Mouse (Mus musculus) layer of hippocampus, adult 11-12 months (tissue): ENCODE data around the gene Lgsn.

Experiments
- DNase-seq: peaks from one replicate; pipeline ENCODE4 v3.0.0; 2022; ENCODE audit warnings: low spot score

The Lgsn gene

DNA sequence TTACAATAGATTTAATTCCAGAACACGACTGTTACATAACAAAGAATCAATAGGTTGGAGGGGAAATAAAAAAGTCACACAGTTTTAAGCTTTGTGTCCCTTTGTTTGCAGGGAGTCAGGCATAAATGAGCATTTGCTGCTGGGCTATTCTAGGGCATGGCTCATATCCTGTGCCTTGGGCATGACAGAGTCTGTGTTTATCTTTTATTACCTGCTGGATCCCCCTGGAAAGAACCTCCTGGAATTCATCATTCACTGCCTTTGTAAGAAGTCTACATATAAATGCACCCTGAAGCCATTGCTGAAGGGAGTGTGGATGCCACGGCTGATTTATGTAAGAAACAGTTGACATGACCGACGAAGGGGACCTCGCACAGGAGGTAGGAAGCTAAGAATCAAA lies at the start of gene Lgsn:
Lgsn (plus strand) TSS at position 301 of the 400 bp plus-strand sequence.
- no peak for DNase-seq

DNA sequence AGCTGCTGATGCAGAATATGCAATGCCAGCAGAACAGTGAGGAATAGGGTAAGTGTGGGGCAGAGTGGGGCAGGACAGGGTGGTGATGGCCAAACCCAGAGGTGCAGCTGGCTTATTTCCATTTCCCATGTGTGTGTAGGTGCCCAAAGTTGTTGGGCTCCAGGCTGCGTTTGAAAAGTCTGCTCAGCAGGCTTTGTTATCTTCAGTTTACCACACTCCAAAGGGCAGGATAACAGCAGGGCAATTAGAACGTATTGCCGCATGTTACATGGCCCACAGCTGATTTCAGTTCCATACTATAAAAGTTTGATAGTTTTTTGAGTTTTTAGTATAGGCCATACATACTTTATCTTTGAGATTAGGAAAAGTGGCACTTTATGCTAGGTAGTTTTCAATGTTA lies 37.8 kb upstream of the Lgsn start:
- no peak for DNase-seq

DNA sequence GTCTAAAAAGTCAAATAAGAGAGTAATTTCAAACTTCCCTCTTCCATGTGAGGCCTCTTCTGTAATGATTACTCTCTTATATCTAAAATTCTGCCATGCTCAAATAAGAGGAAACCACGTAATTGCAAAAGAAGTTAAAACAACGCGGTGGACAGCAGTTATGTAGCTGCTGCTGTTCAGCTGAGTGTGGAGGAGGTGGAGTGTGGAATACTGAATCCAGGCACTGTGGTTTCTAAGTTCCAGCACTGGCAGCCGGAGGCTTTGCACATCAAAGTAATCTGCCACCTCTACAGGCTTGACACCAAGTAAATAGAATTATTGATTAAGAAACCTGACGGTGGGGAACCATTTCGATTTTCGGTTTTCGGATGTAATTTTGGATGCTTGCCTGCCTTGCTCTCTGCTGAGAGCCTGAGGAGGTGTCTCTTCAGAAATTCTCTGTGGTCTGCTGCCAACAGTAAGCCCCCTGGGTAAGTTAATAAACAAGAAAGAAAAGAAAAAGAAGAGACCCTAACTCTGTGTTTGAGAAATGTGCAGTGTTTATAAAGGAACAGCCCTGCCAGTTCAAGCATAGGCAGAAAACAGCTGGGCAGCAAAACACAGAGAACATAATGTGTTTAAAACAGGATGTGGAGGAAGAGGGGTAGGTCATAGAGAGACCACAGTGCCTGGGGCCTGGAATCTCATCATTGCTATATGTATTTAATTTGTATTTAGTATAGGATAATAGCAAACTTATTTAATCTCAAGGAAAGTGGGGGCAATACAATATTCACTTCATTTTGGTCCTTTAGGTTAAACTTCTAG lies 33.7 kb upstream of the Lgsn start:
- no peak for DNase-seq

DNA sequence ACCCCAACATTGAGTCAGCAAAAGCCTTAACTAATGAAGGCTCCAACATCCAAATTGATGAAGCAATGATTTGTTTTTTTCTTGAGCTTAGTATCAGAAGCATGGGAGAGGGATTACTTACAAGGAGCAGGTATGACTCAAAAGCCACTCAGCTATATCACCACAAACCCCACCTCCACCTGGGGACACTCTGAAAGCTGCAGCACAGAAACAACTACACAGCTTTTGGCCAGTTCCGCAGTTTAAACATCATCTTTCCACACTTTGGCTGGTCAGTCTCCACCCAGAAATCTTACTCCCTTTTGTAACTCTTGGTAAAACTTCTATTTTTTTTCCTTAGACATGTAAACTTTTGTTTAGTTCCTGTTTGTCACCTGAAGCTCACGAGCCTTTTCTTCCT lies 32.6 kb upstream of the Lgsn start:
- DNase-seq: no peak

DNA sequence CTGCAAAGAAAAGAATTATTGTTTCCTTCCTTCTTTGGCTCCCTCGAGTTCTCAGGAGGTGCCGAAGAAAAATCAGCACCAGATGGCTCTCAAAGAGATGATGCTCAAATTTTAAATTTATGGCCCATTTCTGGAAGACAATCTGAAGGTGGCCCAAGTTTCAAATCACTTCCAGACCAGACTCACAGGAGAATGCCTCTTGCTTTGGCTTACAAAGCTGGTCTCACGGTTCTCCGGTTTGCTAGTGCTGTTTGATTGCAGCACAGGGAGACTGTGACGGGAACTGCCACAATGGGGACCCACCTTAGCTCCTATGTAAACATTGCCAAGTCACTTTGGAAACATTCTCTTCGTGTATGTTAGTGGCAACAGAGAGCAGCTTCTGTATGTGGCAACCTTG lies 26.5 kb upstream of the Lgsn start:
- DNase-seq: no peak

DNA sequence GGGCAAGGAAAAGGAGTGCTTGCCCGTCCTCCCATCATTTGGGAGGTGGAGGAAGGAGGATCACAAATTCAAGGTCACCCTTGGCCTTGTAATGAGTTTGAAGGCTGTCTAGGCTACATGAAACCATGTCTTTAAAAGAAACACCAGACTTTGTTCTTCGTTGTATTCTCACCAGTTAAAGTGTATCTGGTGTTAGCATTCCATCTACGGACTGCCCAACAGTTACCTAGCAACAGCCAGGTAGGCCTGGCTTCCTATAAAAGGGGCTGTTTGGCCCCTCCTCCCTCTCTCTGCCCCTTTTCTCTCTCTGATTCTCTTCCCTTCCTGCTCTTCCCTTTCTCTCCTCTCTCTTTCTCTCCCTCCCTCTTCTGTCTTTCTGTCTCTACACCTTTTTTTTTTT lies 25.7 kb upstream of the Lgsn start:
- no peak for DNase-seq

GRCm38 (mm10) chr1:31152799-31153426 lies 23.3 kb upstream of the Lgsn start:
- no peak for DNase-seq

DNA sequence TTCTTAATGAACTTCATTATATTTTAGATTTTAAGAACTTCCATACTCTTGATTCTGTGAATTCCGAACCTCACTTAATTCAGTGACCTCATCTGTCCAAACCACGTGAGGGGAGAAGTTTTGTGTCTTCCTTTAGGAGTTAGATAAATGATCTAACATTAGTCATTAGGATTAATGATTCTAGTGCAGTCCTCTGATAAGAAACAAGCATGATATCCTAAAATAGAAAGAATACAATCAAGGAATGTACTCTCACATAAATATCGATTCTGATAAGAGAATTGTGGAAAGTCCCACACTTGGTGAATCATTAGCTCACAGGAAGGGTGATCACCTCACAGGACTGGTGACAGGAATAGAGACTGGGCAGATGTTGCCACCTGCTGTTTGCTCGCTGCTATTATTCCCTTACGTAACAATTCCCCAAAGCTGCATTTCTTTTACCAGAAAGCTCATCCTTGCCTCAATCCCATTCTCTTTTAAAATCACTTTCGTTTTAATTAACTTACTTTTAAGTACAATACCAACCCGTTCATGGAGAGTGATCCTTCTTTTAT lies 22.3 kb upstream of the Lgsn start:
- DNase-seq: peak; percentile 76

GRCm38 (mm10) chr1:31156185-31156584 lies 20.0 kb upstream of the Lgsn start:
- no peak for DNase-seq

- DNase-seq: no peak
These were observed 19.3 kb upstream of the Lgsn start for GRCm38 (mm10) chr1:31156884-31157283.

DNA sequence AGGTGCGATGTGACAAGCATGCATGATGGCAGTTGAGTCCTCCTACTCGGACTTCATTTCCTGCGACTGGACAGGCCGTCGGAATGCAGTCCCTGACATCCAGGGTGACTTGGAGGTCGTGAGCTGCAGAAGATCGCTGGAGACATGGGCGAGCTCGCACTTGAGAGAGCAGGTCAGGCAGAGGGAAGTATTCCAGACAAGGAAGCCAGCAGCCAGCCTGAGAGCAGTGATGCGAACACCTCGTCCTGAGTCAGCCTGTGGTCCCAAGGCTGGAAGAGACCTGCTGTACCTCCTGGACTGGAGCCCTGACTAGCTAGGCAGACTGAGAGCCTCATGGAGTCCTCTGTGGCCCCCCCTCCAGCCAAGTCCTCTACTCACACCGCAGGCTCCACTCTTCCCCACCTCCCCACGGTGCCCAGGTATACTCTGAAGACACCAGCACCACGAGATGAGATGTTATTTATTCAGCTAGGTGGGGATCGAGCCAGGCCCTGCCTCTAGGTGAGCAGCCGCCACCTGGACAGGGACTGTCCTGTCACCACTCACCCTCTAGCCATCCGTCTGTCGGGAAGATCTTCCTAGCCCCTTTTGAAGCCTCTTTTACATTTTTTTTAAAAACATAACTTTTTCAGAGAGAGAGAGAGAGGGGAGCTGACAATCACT lies 11.5 kb upstream of the Lgsn start:
- DNase-seq: no peak

DNA sequence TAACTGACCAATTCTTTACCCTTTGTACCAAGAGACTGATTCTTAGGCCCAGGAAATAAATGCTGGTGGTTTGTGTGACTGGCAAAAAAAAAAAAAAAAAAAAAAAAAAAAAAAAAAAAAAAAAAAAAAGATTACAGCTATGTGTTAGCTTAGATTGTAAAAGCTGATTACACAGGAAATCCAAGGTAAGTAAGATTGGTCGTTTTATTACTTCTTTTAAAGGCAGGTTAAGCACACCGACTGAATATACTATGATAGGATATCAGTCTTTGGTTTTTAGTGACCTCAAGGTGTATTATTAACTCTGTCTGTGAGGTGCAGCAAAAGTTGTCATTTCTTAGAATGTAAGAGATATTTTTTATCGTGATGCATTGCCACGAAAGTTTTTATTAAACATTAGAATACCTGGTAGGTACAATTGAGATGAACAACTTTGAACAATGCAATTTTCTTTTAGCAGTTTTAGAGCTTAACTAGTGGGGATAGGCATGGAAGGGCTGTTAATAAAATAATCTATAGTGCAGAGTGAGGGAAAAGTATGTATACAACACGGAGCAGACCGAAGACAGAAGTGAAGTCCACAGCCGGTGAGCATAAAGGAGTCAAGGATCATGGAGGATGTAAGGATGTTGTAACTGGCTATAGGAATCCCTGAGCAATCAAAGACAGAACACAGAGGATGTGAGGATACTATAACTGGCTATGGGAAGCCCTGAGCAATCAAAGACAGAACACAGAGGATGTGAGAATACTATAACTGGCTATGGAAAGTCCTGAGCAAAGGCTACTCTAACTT lies 10.7 kb upstream of the Lgsn start:
- DNase-seq: no peak

- DNase-seq: no peak
These were observed 800 bp upstream of the Lgsn start for GRCm38 (mm10) chr1:31175401-31175800.

DNA sequence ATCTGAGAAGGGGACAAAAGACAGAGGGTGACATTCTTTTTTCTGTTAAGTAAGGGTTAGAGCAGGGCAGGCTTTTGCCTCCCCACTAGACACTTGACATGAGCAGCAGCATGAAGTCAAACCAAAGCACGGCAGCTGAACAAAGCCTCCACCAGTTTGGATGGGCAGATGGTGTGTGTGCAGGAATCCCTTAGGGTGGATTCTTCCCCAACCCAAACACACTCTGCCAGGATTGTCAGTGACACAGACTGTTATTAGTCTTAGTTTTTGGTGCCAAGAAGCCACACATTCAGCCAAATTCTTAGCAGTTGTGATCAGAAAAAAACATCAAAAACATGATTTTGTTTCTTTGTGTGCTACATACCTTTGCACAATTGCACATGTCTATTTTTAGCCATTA lies 2.1 kb downstream of the Lgsn start:
- peak; percentile 53 for DNase-seq

GRCm38 (mm10) chr1:31190237-31190866 lies 14.2 kb downstream of the Lgsn start:
- DNase-seq: no peak

- no peak for DNase-seq
These were observed 19.4 kb downstream of the Lgsn start for GRCm38 (mm10) chr1:31195633-31196032.

- DNase-seq: no peak
These were observed 20.8 kb downstream of the Lgsn start for GRCm38 (mm10) chr1:31196959-31197358.

- DNase-seq: peak; percentile 8
These were observed 27.6 kb downstream of the Lgsn start for GRCm38 (mm10) chr1:31203771-31204170.

DNA sequence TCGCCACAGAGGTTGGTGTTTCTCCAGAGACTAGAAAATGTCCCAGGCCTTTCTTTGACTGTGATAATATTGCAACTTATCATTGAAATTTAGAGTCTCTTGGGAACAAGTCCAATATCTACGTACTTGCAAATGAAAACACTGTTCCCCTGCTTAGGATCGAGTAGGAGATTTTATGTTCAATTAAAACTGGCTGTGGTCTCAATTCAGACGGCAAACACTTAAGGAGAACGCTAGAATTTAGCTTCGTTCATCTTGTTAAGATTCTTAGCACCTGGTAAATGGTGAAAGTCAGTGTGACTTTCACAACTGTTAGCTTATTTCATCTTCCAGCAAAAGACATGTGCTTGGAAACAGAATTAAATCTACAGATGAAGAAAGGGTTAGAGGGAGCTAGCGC lies 29.1 kb downstream of the Lgsn start:
- no peak for DNase-seq

DNA sequence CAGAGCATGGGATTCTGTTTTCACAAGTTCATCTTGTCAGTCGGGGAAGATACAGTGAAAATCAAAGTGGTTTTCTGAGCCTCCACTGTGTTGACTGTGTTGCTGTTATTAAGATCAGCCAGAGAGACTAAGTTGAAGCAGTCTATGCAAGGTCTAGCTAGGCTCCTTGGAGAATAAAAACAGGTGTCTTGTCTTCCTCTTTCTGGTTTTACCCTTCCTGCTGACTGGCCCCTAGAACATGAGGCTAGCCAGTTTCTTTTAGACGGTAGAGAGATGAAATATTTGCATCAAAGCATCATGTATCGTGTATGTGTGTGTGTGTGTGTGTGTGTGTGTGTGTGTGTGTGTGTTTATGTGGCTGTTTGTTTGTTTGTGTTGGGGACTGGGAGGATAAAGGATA lies 29.6 kb downstream of the Lgsn start:
- DNase-seq: no peak

- DNase-seq: peak; percentile 70
These were observed 33.9 kb downstream of the Lgsn start for GRCm38 (mm10) chr1:31210144-31210543.

DNA sequence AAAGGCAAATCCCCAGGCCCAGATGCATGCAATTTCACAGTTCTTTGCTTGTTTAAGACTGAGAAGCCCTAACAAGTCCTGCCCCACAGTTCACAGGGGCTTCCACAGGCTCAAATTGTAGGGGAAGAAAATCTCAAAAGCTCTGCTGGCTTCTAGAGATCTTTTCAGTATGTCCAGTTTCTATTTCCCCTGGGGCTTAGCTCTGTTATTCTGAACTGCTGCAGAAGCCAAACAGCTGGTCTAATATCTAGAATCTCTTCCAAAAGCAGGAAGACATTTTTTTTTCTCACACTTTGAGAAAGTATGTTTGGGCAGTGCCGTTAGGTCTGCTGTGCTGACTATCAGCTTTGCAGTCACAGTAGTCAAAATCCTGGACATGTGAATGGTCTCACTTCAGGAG lies 38.6 kb downstream of the Lgsn start:
- DNase-seq: no peak
